Mouse (Mus musculus) kidney, embryonic 15.5 days (tissue): ENCODE results near the gene Lamc1. TPM values are rescaled to one million over a fixed set of nuclear protein-coding genes. Genes with fewer than 3 reads are reported as not detected.
A peak's percentile ranks its signal among the peaks of the same experiment; 100 is the strongest.

Source experiments
- ATAC-seq: fragments of 200-750 bp; cut with Nextera tagmentation; replicated peaks from 2 replicates; pipeline ENCODE4 v1.8.0; 2017; ENCODE audit warnings: moderate TSS enrichment; ENCODE audit not compliant: low FRiP score
- H3K27ac ChIP-seq: fragments of 300-500 bp; sonication (generic); 2 replicates; pipeline ENCODE4 v1.5.1; 2015; ENCODE audit warnings: mild to moderate bottlenecking, inconsistent platforms
- H3K27me3 ChIP-seq: fragments of 300-500 bp; sonication (generic); 2 replicates; pipeline ENCODE4 v1.6.1; 2015; ENCODE audit warnings: inconsistent platforms
- H3K36me3 ChIP-seq: fragments of 300-500 bp; sonication (generic); 2 replicates; pipeline ENCODE4 v1.6.1; 2015; ENCODE audit warnings: inconsistent platforms
- H3K4me1 ChIP-seq: fragments of 300-500 bp; sonication (generic); 2 replicates; pipeline ENCODE4 v1.6.1; 2015; ENCODE audit warnings: inconsistent platforms
- H3K4me2 ChIP-seq: fragments of 300-500 bp; sonication (generic); 2 replicates; pipeline ENCODE4 v1.6.1; 2015; ENCODE audit warnings: moderate library complexity, mild to moderate bottlenecking, inconsistent platforms
- H3K4me3 ChIP-seq: fragments of 300-500 bp; sonication (generic); replicated peaks from 2 replicates; pipeline ENCODE4 v1.5.1; 2015; ENCODE audit warnings: mild to moderate bottlenecking, inconsistent platforms
- H3K9ac ChIP-seq: fragments of 300-500 bp; sonication (generic); 2 replicates; pipeline ENCODE4 v1.6.1; 2015; ENCODE audit warnings: mild to moderate bottlenecking, inconsistent platforms
- H3K9me3 ChIP-seq: fragments of 300-500 bp; sonication (generic); replicated peaks from 2 replicates; pipeline ENCODE4 v1.6.1; 2016; ENCODE audit warnings: inconsistent platforms
- WGBS: fragments of 180-500 bp; shearing (Covaris S2); methylation state at CpG from one replicate; pipeline ENCODE4 v1.1.7; 2015; ENCODE audit warnings: mixed read lengths; 5-methylcytosine and 5-hydroxymethylcytosine counted together
- polyA plus RNA-seq: library from polyadenylated mRNA; unstranded; fragments of >200 nt; fragmentation: Nextera tagmentation; extraction: Ambion mirVana; gene quantifications from 2 replicates; pipeline ENCODE4 v1.2.1, GENCODE M21; 2015

The Lamc1 gene
- polyA plus RNA-seq, 1 experiment from 2014 or later = 101 TPM

DNA sequence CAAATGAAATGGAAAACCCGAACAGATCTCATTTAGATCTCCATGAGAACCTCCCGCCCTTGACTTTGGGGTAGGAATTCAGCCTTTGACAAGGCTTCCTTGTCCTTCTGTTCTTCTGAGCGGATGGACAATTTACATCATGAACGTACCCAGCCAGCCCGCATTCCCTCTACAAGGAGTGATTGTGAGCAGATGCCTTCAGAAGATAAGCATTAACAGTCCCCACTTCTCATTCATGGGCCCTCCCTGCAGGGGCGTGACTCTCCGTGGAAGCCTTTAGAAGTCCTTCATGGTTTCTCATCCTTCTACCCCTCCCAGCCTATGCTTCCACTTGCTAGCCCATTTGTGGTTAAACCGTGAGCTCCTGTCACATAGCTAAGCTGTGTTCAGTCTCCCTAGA, 58.9 kb downstream of the Lamc1 start:
- Histone ChIP-seq H3K9ac (no peak overlapping the region), H3K4me1 (peaks cover 50% of the 10 kb centered on the region), H3K27me3 (no peaks in the 10 kb centered on the region), H3K36me3 (peaks cover 3% of the 10 kb centered on the region; the same call in 1 of the 2 replicates), H3K4me3 (no peak overlapping the region), H3K4me2 (no peak overlapping the region), H3K9me3 (no peaks in the 10 kb centered on the region), H3K27ac (peak overlapping the region; percentile 7; the same call in 1 of the 2 replicates)
- WGBS = 65% methylated on average over 8 of the region's 8 CpGs
- ATAC-seq = no peak

DNA sequence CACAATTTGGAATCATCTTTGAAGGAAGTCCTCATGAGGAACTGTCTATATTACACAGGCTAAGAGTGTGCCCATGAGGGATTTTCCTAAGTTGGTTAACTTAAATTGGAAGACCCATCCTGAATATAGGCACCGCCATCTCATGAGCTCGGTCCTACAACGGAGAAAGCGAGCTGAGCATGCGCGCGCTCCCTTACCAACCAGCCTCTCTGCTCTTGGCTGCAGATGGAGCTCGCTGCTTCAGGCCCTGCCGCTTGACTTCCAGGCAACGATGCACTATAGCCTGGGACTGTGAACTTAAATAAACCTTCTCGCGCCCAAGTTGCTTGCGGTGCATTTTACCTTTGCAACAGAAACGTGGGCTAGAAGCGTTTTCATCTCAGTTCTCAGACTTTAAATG, 61.8 kb downstream of the Lamc1 start:
- H3K9ac ChIP-seq = no peak overlapping the region
- H3K27me3 ChIP-seq = no peaks in the 10 kb centered on the region
- H3K4me1 ChIP-seq = peaks cover 63% of the 10 kb centered on the region
- H3K27ac ChIP-seq = no peak overlapping the region
- H3K4me3 ChIP-seq = no peak overlapping the region
- no peak for ATAC-seq
- H3K9me3 ChIP-seq = no peaks in the 10 kb centered on the region
- WGBS = 92% methylated on average over 15 of the region's 15 CpGs
- H3K4me2 ChIP-seq = no peak overlapping the region
- H3K36me3 ChIP-seq = peaks cover 3% of the 10 kb centered on the region; the same call in 1 of the 2 replicates

DNA sequence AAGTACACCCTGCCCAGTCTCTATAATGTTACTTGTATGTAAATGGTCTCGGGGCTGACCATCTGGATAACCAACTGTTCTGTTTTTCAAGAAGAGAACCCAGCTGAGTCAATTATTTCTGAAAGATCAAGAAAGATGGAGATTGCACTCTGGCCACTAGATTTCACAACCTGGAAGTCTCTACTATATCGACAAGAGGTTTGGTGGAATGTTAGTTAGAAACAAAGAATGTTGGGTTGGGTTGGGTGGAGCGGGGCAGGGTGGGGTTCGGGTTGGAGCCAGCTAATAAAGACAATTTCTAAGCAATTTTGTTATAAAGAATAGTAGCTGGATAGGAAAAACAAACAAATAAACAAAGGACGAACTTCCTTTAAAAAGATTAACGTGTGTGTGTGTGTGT, 62.9 kb downstream of the Lamc1 start:
- Histone ChIP-seq H3K36me3 (peaks cover 3% of the 10 kb centered on the region; the same call in 1 of the 2 replicates), H3K4me3 (no peak overlapping the region), H3K4me2 (no peak overlapping the region), H3K9me3 (no peaks in the 10 kb centered on the region), H3K4me1 (peaks cover 63% of the 10 kb centered on the region), H3K9ac (no peak overlapping the region), H3K27ac (no peak overlapping the region), H3K27me3 (no peaks in the 10 kb centered on the region)
- 87% methylated on average over 6 of the region's 6 CpGs for WGBS
- no peak for ATAC-seq

DNA sequence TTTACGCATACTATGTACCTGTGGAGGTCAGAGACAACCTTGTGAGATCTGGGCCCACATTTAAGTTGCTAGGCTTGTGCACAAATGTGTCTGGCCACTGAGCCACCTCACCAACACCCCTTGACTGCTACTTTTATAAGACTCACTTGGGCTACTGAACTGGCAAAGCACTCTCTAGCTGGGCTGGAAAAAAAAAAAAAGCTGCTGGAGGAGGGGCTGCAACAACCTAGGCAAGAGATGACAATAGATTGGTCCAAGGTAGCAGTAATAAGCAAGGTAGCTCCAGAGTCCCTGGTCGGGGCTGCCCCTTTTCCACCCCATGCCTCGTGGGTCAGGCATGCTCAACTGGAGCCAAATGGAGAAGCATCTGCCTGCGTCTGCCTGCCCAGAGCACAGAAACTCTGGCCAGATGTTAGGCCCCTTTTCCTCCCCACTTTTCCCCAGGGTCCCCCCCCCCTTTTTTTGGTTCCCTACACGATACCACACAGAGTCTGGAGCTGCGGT, 63.7 kb downstream of the Lamc1 start:
- Histone ChIP-seq H3K27ac (no peak overlapping the region), H3K4me2 (no peak overlapping the region), H3K27me3 (no peaks in the 10 kb centered on the region), H3K36me3 (peaks cover 3% of the 10 kb centered on the region; the same call in 1 of the 2 replicates), H3K4me1 (peaks cover 64% of the 10 kb centered on the region), H3K9me3 (no peaks in the 10 kb centered on the region), H3K4me3 (no peak overlapping the region), H3K9ac (no peak overlapping the region)
- WGBS = 69% methylated on average over 6 of the region's 6 CpGs
- ATAC-seq = no peak

DNA sequence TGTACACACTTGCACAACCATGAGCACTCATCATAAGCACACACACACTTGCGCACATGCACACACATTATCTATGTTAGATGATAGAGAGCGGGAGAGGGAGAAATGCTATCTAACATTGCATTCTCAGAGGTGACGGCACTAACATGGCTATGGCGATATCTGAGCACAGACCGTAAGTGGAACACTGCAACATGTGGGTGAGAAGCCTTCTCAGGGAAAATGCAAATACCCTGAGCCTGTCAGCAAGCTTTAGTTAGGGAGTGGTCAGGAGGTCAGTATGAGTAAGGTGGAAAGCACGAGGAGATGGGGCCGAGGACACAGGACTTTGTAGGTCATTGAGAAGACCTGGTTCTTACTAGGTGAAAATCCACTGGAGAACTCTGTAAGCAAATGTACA, 64.3 kb downstream of the Lamc1 start:
- ATAC-seq = no peak
- Histone ChIP-seq H3K4me2 (no peak overlapping the region), H3K27ac (peak overlapping the region; percentile 73; the same call in 1 of the 2 replicates), H3K36me3 (peaks cover 3% of the 10 kb centered on the region; the same call in 1 of the 2 replicates), H3K9me3 (no peaks in the 10 kb centered on the region), H3K4me3 (no peak overlapping the region), H3K4me1 (peaks cover 59% of the 10 kb centered on the region), H3K9ac (no peak overlapping the region), H3K27me3 (no peaks in the 10 kb centered on the region)
- 88% methylated on average over 7 of the region's 7 CpGs for WGBS

DNA sequence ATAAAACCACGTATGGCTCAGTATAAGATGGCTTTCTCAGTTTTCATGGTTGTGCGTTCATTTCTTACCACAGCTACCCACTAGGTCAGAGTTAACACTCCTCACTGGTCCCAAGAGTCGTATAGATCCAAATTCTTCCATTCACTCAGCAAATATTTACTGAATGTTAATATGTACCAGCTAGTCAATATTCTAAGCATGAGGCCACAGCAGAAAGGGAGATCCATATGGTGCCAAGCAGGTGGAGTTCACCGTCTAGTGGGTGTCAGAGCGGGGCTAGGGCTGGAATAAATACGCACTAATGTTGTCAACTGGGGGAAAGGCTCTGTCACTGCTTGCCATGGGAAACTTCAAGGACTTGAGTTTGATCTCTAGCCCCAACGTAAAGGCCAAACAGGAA, 64.9 kb downstream of the Lamc1 start:
- H3K36me3 ChIP-seq = peaks cover 3% of the 10 kb centered on the region; the same call in 1 of the 2 replicates
- no peaks in the 10 kb centered on the region for H3K27me3 ChIP-seq
- H3K4me3 ChIP-seq = no peak overlapping the region
- H3K4me2 ChIP-seq = no peak overlapping the region
- H3K9me3 ChIP-seq = no peaks in the 10 kb centered on the region
- peaks cover 58% of the 10 kb centered on the region for H3K4me1 ChIP-seq
- ATAC-seq = no peak
- H3K9ac ChIP-seq = no peak overlapping the region
- 81% methylated on average over 7 of the region's 7 CpGs for WGBS
- peak overlapping the region; percentile 73 for H3K27ac ChIP-seq

DNA sequence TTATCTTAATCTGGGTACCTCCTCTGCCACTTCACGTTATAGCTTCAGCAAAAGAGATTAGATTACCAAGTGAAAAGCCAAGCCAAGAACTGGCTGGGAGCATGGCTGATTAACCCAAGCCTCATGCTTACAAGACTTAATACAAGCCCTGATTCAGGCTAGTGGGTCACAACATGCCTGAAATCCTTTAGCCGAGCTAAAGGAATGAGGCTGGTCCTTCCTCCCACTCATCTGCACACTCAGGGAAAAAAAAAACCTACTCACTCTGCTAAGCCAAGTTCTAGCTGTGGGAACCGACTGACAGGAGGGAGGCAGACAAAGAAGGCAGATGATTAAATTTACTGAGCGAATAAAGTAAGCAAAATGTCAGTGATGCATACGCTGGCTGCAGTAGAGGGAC, 65.7 kb downstream of the Lamc1 start:
- no peak overlapping the region for H3K4me2 ChIP-seq
- no peaks in the 10 kb centered on the region for H3K9me3 ChIP-seq

DNA sequence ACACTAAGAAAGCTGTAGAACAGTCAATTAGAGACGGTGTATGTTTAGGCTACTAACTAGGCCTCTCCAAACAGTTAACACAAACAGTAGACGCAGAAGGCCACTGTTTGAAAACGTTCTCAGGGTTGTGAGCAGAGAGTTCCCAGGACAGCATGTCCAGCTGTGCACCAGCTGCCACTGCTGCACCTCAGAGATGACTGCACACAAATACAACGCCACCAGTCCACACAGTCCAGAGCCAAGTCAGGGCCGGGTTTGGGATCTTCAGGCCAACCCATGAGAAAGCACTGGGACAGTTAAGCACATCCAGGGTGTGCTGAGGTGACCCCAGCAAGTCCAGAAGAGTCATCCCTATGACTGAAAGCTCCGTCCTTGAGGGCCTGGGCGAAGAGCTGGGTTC, 67.0 kb downstream of the Lamc1 start:
- Histone ChIP-seq H3K4me3 (no peak overlapping the region), H3K27me3 (no peaks in the 10 kb centered on the region), H3K4me1 (peaks cover 50% of the 10 kb centered on the region), H3K4me2 (no peak overlapping the region), H3K27ac (peak overlapping the region; percentile 73), H3K9me3 (no peaks in the 10 kb centered on the region), H3K36me3 (peaks cover 19% of the 10 kb centered on the region), H3K9ac (no peak overlapping the region)
- no peak for ATAC-seq
- WGBS = 57% methylated on average over 7 of the region's 7 CpGs

More for the DNA sequence above, 65.7 kb downstream of the Lamc1 start:
- no peaks in the 10 kb centered on the region for H3K27me3 ChIP-seq
- peak; percentile 50; the same call in 1 of the 2 replicates for ATAC-seq
- no peak overlapping the region for H3K9ac ChIP-seq
- H3K4me1 ChIP-seq = peaks cover 52% of the 10 kb centered on the region
- 26% methylated on average over 5 of the region's 5 CpGs for WGBS
- H3K4me3 ChIP-seq = no peak overlapping the region
- H3K36me3 ChIP-seq = peaks cover 11% of the 10 kb centered on the region
- peak overlapping the region; percentile 73 for H3K27ac ChIP-seq

DNA sequence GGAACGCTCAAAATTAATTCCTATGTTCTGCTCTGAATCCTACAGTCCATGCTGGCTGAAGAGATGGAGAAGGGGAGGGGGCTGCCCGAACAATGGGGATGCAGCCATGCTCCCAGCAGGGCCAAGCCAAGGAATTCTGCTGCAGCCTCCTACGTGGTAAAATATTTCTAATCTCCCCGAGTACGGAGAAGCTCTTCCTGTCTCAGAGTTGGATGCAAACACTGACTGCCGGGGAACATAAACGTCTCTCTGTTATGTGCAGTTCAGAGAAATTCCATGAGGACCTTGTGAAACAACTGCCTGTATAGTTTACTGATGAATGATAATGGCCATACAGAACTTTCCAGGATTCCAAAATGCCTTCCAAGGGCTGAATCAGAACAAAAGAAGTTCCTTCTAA, 67.5 kb downstream of the Lamc1 start:
- Histone ChIP-seq H3K9ac (no peak overlapping the region), H3K4me2 (no peak overlapping the region)

DNA sequence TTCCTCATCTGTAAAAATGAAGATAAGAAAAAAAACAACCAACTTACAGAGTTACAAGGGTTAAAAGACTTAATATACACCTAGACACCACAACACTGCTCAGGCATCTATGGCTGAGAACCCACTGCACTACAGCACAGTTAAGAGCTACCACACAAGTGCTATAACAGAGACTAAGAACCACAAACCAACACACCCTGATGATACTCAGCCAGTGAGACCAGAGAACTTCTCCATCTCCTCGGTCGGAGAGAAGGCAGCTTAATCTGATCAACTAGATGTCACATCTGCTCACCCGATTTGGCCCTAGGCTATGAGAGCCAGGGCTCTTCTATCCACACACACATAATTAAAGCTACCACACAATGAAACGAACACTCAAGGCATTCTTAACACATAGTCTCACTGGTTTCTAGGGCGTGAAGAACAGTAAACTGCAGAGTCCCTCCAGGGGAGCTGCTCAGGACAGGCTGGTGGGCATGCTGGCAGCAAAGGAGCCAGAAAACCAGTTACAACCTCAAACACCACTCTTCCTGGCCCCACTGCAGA, 72.8 kb downstream of the Lamc1 start:
- no peak overlapping the region for H3K9ac ChIP-seq
- no peaks in the 10 kb centered on the region for H3K27me3 ChIP-seq
- peaks cover 7% of the 10 kb centered on the region; the same call in 1 of the 2 replicates for H3K4me1 ChIP-seq
- H3K9me3 ChIP-seq = no peaks in the 10 kb centered on the region
- H3K36me3 ChIP-seq = peaks cover 62% of the 10 kb centered on the region
- 72% methylated on average over 5 of the region's 5 CpGs for WGBS
- H3K4me2 ChIP-seq = no peak overlapping the region
- H3K27ac ChIP-seq = peak overlapping the region; percentile 23; the same call in 1 of the 2 replicates
- no peak for ATAC-seq
- H3K4me3 ChIP-seq = no peak overlapping the region

More for the DNA sequence above, 67.5 kb downstream of the Lamc1 start:
- no peaks in the 10 kb centered on the region for H3K27me3 ChIP-seq
- no peak for ATAC-seq
- H3K4me1 ChIP-seq = peaks cover 50% of the 10 kb centered on the region
- H3K36me3 ChIP-seq = peaks cover 24% of the 10 kb centered on the region
- WGBS = 36% methylated on average over 7 of the region's 7 CpGs
- no peaks in the 10 kb centered on the region for H3K9me3 ChIP-seq
- no peak overlapping the region for H3K4me3 ChIP-seq
- peak overlapping the region; percentile 73 for H3K27ac ChIP-seq

DNA sequence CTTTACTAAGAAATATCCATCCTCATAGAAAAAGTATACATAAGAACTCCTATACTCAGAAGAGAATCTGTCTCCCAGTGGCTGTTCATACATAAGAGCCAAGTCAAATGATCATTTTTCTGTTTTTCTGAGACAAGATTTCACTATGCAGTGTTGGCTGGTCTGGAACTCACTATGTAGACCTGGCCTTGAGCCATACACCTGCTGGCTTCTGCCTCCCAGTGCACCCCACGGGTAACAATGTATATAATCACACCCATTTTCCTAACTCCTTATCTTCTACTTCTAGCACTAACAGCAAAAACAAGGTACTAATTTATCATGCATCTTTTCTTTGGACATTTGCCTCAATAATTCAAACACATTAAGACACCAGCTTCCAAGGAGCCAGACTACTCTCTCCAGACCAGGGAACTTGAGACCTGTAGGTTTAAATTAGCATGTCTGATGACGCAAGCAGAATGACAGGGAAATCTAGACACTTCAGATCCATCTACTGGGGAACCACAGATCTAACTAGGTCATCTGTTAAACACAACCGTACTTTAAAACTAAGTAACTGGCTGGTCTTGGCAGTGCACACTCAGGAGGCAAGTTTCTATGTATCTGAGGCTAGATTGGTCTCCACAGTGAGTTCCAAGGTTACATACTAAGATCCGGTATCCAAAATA, 79.9 kb downstream of the Lamc1 start:
- Histone ChIP-seq H3K9me3 (no peaks in the 10 kb centered on the region; the same call in 1 of the 2 replicates), H3K27me3 (no peaks in the 10 kb centered on the region), H3K4me2 (no peak overlapping the region), H3K36me3 (peaks cover 84% of the 10 kb centered on the region), H3K4me3 (no peak overlapping the region), H3K4me1 (0 out of 2 replicates have a peak, but pooled peaks cover 2% of the 10 kb centered on the region), H3K9ac (no peak overlapping the region), H3K27ac (no peak overlapping the region)
- WGBS = 77% methylated on average over 4 of the region's 4 CpGs
- ATAC-seq = no peak

DNA sequence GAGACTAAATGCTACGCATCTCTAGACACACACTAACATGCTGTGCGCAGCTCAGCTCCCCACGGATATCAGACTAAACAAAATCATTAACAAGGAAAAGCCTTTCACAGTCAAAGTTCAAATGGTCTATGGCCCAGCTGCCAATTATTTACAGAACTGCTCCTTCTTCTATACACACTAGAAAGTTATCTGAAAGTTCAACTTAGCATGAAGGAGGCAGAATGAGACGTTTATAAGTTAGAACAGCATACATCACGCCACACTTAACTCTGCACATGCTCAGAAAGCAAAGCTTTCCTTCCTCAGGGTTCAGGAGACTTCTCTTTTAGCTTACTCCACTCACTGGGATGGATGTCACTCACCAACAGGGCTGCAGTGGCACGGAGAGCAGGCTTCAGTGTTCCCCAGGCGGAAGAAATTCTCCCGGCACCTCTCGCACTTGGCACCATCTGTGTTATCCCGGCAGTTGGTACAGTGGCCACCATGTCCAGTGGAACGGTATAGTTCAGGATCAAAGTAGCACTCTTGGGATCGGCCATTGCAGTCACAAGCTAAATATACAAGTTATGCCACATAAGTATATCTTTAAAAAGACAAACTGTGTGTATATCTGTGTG, 80.9 kb downstream of the Lamc1 start:
- H3K9ac ChIP-seq = no peak overlapping the region
- peaks cover 84% of the 10 kb centered on the region for H3K36me3 ChIP-seq
- ATAC-seq = peak; percentile 63
- 84% methylated on average over 12 of the region's 12 CpGs for WGBS
- no peaks in the 10 kb centered on the region; the same call in 1 of the 2 replicates for H3K9me3 ChIP-seq
- no peak overlapping the region for H3K4me3 ChIP-seq
- H3K4me1 ChIP-seq = 0 out of 2 replicates have a peak, but pooled peaks cover 2% of the 10 kb centered on the region
- peak overlapping the region; percentile 70 for H3K27ac ChIP-seq
- H3K4me2 ChIP-seq = no peak overlapping the region
- H3K27me3 ChIP-seq = no peaks in the 10 kb centered on the region
